Mouse (Mus musculus) MEL (cell line): ENCODE results near the gene Bach2. TPM values are rescaled to one million over a fixed set of nuclear protein-coding genes. Genes with fewer than 3 reads are reported as not detected.

Experiments
- DNase-seq: peaks from one replicate; pipeline ENCODE4 v3.0.0; 2011; ENCODE audit warnings: low read depth, low spot score
- H3K27ac ChIP-seq: 2 replicates; pipeline ENCODE4 v1.5.1; 2012; ENCODE audit warnings: low read depth, mild to moderate bottlenecking, control low read depth, low read length, moderate library complexity; ENCODE audit not compliant: control insufficient read depth
- H3K27me3 ChIP-seq, 2 experiments: fragments of 150-350 bp in 1 of 2; sonication (generic) in 1 of 2; 2 replicates each; pipeline ENCODE4 v1.6.1; 2012; ENCODE audit warnings: low read length in 2 of 2, mild to moderate bottlenecking in 2 of 2, improper control_type of control experiment in 1 of 2, moderate library complexity in 1 of 2; ENCODE audit not compliant: insufficient read depth in 2 of 2, control insufficient read depth in 1 of 2
- H3K36me3 ChIP-seq, 2 experiments: 2 replicates each; pipeline ENCODE4 v1.6.1; 2012 to 2014; ENCODE audit warnings: low read length in 2 of 2, improper control_type of control experiment in 1 of 2, inconsistent platforms in 1 of 2, mild to moderate bottlenecking in 1 of 2; ENCODE audit not compliant: insufficient read depth in 2 of 2, control insufficient read depth in 1 of 2
- H3K4me1 ChIP-seq, 2 experiments: fragments of 150-350 bp in 1 of 2; sonication (generic) in 1 of 2; 2 replicates each; pipeline ENCODE4 v1.6.1; 2012; ENCODE audit warnings: low read length in 2 of 2, improper control_type of control experiment in 1 of 2, mild to moderate bottlenecking in 1 of 2; ENCODE audit not compliant: insufficient read depth in 2 of 2, control insufficient read depth in 1 of 2
- H3K4me3 ChIP-seq, 2 experiments: fragments of 150-350 bp in 1 of 2; sonication (generic) in 1 of 2; 2 replicates each; pipeline ENCODE4 v1.5.1; 2012; ENCODE audit warnings: low read depth in 2 of 2, low read length in 2 of 2, mild to moderate bottlenecking in 2 of 2, moderate library complexity in 2 of 2, control low read depth in 1 of 2, improper control_type of control experiment in 1 of 2; ENCODE audit not compliant: control insufficient read depth in 1 of 2, insufficient read depth in 1 of 2
- H3K79me2 ChIP-seq: 2 replicates; pipeline ENCODE4 v1.6.1; 2012; ENCODE audit warnings: mild to moderate bottlenecking, low read length, moderate library complexity; ENCODE audit not compliant: control insufficient read depth, poor library complexity, insufficient read depth
- H3K9ac ChIP-seq: 2 replicates; pipeline ENCODE4 v1.6.1; 2012; ENCODE audit warnings: low read depth, mild to moderate bottlenecking, control low read depth, low read length, moderate library complexity; ENCODE audit not compliant: control insufficient read depth, poor library complexity, severe bottlenecking
- H3K9me3 ChIP-seq: fragments of 150-350 bp; sonication (generic); replicated peaks from 2 replicates; pipeline ENCODE4 v1.6.1; 2012; ENCODE audit warnings: mild to moderate bottlenecking, low read length, improper control_type of control experiment, moderate library complexity; ENCODE audit not compliant: insufficient read depth
- CHD2 ChIP-seq: IDR thresholded peaks from 2 replicates; pipeline ENCODE4 v1.6.1; 2011; ENCODE audit warnings: low read length, improper control_type of control experiment
- CTCF ChIP-seq, 3 experiments: IDR thresholded peaks in 2 of 3; conservative IDR thresholded peaks in 1 of 3; 2 replicates each; pipeline ENCODE4 v1.5.1; 2011 to 2012; ENCODE audit warnings: low read length in 3 of 3, low read depth in 2 of 3, mild to moderate bottlenecking in 2 of 3, improper control_type of control experiment in 1 of 3, inconsistent platforms in 1 of 3, mixed read lengths in 1 of 3, moderate library complexity in 1 of 3; ENCODE audit not compliant: control insufficient read depth in 1 of 3, insufficient read depth in 1 of 3, poor library complexity in 1 of 3, severe bottlenecking in 1 of 3
- E2F4 ChIP-seq: IDR thresholded peaks from 2 replicates; pipeline ENCODE4 v1.6.1; 2011; ENCODE audit warnings: low read depth, low read length, improper control_type of control experiment, borderline replicate concordance
- EP300 ChIP-seq, 2 experiments: IDR thresholded peaks; 2 replicates each; pipeline ENCODE4 v1.6.1; 2011; ENCODE audit warnings: improper control_type of control experiment in 2 of 2, low read length in 2 of 2, low read depth in 1 of 2, mild to moderate bottlenecking in 1 of 2
- ETS1 ChIP-seq: IDR thresholded peaks from 2 replicates; pipeline ENCODE4 v1.6.1; 2012; ENCODE audit warnings: low read depth, mild to moderate bottlenecking, inconsistent platforms, low read length, improper control_type of control experiment, moderate library complexity
- GABPA ChIP-seq: IDR thresholded peaks from 2 replicates; pipeline ENCODE4 v1.6.1; 2012; ENCODE audit warnings: low read depth, mild to moderate bottlenecking, inconsistent platforms, low read length, improper control_type of control experiment, moderate library complexity
- HCFC1 ChIP-seq: IDR thresholded peaks from 2 replicates; pipeline ENCODE4 v1.6.1; 2012; ENCODE audit warnings: low read depth, mild to moderate bottlenecking, inconsistent platforms, low read length, improper control_type of control experiment, moderate library complexity
- JUND ChIP-seq: IDR thresholded peaks from 2 replicates; pipeline ENCODE4 v1.6.1; 2011; ENCODE audit warnings: low read depth, mild to moderate bottlenecking, improper control_type of control experiment, low read length
- KAT2A ChIP-seq: conservative IDR thresholded peaks from 2 replicates; pipeline ENCODE4 v1.6.1; 2012; ENCODE audit warnings: low read depth, low read length, improper control_type of control experiment, inconsistent platforms
- MEF2A ChIP-seq: IDR thresholded peaks from 2 replicates; pipeline ENCODE4 v1.6.1; 2014; ENCODE audit warnings: low read depth, mild to moderate bottlenecking, inconsistent platforms, low read length, improper control_type of control experiment; ENCODE audit not compliant: poor library complexity, insufficient replicate concordance, severe bottlenecking; ENCODE audit errors: extremely low read depth
- MYC ChIP-seq: IDR thresholded peaks from 2 replicates; pipeline ENCODE4 v1.6.1; 2011; ENCODE audit warnings: low read depth, mild to moderate bottlenecking, low read length, improper control_type of control experiment, moderate library complexity
- NELFE ChIP-seq: IDR thresholded peaks from 2 replicates; pipeline ENCODE4 v1.6.1; 2011; ENCODE audit warnings: low read depth, low read length, improper control_type of control experiment
- SIN3A ChIP-seq: IDR thresholded peaks from 2 replicates; pipeline ENCODE4 v1.6.1; 2012; ENCODE audit warnings: low read length, improper control_type of control experiment, inconsistent platforms
- SMC3 ChIP-seq: IDR thresholded peaks from 2 replicates; pipeline ENCODE4 v1.6.1; 2011; ENCODE audit warnings: low read depth, low read length, improper control_type of control experiment
- TAL1 ChIP-seq: IDR thresholded peaks from 2 replicates; pipeline ENCODE4 v1.6.1; 2012; ENCODE audit warnings: mild to moderate bottlenecking, inconsistent platforms, low read length, moderate library complexity, mixed read lengths
- TBP ChIP-seq: IDR thresholded peaks from 2 replicates; pipeline ENCODE4 v1.8.0; 2011; ENCODE audit warnings: low read depth, low read length, improper control_type of control experiment
- USF1 ChIP-seq: IDR thresholded peaks from 2 replicates; pipeline ENCODE4 v1.6.1; 2014; ENCODE audit warnings: low read depth, mild to moderate bottlenecking, inconsistent platforms, low read length, improper control_type of control experiment, moderate library complexity
- USF2 ChIP-seq, 2 experiments: IDR thresholded peaks; 2 replicates each; pipeline ENCODE4 v1.6.1; 2011 to 2012; ENCODE audit warnings: improper control_type of control experiment in 2 of 2, low read length in 2 of 2, borderline replicate concordance in 1 of 2, inconsistent platforms in 1 of 2, low read depth in 1 of 2, mild to moderate bottlenecking in 1 of 2; ENCODE audit not compliant: insufficient read depth in 1 of 2
- polyA plus RNA-seq, 2 experiments: library from polyadenylated mRNA; stranded (reverse) in 1 of 2; unstranded in 1 of 2; fragments of >175 nt in 1 of 2; fragments of >200 nt in 1 of 2; gene quantifications; 2 replicates each; pipeline versions ENCODE4 v1.2.1 to v1.2.4; 2012; ENCODE audit warnings: low replicate concordance in 2 of 2, low read depth in 1 of 2; ENCODE audit not compliant: insufficient read length in 2 of 2, insufficient read depth in 1 of 2, missing spikeins in 1 of 2
- total RNA-seq: library from RNA; depleted of rRNA; stranded (reverse); fragments of 300-350 nt; gene quantifications from 2 replicates; pipeline ENCODE4 v1.2.3, GENCODE M21; 2012

The Bach2 gene
- total and polyA plus RNA-seq, 3 experiments: 0.04 TPM; not detected in 2

- H3K27me3 ChIP-seq: peaks cover 0 to 3% of the 10 kb centered on the region in 2 experiments; a peak in 1 of 4 replicates
- H3K4me1 ChIP-seq: peaks cover 2 to 6% of the 10 kb centered on the region in 2 experiments; a peak in 2 of 4 replicates
- no peaks in the 10 kb centered on the region for H3K79me2 ChIP-seq
- H3K27ac ChIP-seq: no peak overlapping the region
- peaks cover 0 to 3% of the 10 kb centered on the region in 2 experiments; a peak in 2 of 4 replicates for H3K36me3 ChIP-seq
- TF ChIP-seq SIN3A (no peak), SMC3 (no peak), KAT2A (no peak), CHD2 (no peak), E2F4 (no peak), NELFE (no peak), TAL1 (no peak), EP300 (IDR thresholded peaks at IDR 0.05; ENCODE audit: low read depth in 1 of 2, low read length in 2 of 2) (no peak), JUND (no peak), MYC (no peak), HCFC1 (no peak), TBP (no peak), GABPA (no peak), USF2 (IDR thresholded peaks at IDR 0.05; ENCODE audit: borderline replicate concordance in 1 of 2, insufficient read depth in 1 of 2, low read depth in 1 of 2, low read length in 2 of 2) (no peak), MEF2A (no peak)
- TF ChIP-seq, all 39 proteins: peak for 0
- Histone ChIP-seq H3K9ac (no peak overlapping the region), H3K4me3 (no peak overlapping the region), H3K9me3 (no peaks in the 10 kb centered on the region)
- no peak for DNase-seq
These were observed 102.2 kb downstream of the Bach2 start for GRCm38 (mm10) chr4:32340844-32341243.

DNA sequence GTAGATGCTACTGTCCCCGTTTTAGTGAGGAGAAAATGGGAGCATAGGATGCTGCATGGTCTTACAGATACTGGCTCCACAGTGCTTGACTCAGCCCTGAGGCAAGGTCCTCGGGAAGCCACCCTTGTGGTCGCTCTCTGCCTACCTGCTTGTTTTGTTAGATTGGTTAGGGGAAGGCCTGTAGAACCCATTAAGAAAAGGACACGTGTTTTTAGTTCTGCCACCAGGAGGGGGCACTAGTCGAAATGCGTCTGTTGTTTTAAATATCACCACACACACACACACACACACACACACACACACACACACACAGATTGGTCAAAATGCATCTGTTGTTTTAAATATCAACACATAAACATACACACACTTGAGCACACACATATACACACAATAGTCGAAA lies 103.7 kb downstream of the Bach2 start:
- H3K27me3 ChIP-seq: peaks cover 0 to 3% of the 10 kb centered on the region in 2 experiments; a peak in 2 of 4 replicates
- H3K9ac ChIP-seq: no peak overlapping the region
- no peak for TF ChIP-seq ETS1
- no peak for TF ChIP-seq USF1
- TF ChIP-seq GABPA: no peak
- TF ChIP-seq SMC3: 0 out of 2 replicates have a peak, but pooled peaks have one; percentile 32
- TF ChIP-seq KAT2A: no peak
- TF ChIP-seq CTCF (IDR thresholded peaks at IDR 0.05 in 2 of 3, conservative IDR thresholded peaks at IDR 0.05 in 1 of 3; ENCODE audit: control insufficient read depth in 1 of 3, insufficient read depth in 1 of 3, low read depth in 2 of 3, low read length in 3 of 3, poor library complexity in 1 of 3, severe bottlenecking in 1 of 3): peak; percentile 15 to 43 (median 17); a peak in 4 of 6 replicates
- TF ChIP-seq EP300 (IDR thresholded peaks at IDR 0.05; ENCODE audit: low read depth in 1 of 2, low read length in 2 of 2): no peak
- TF ChIP-seq MYC: no peak
- H3K36me3 ChIP-seq: no peaks in the 10 kb centered on the region; a peak in 1 of 4 replicates
- H3K4me1 ChIP-seq: peaks cover 0 to 6% of the 10 kb centered on the region in 2 experiments; a peak in 1 of 4 replicates
- peak; percentile 41 for DNase-seq
- no peak overlapping the region for H3K4me3 ChIP-seq
- no peaks in the 10 kb centered on the region for H3K79me2 ChIP-seq
- H3K9me3 ChIP-seq: no peaks in the 10 kb centered on the region
- H3K27ac ChIP-seq: no peak overlapping the region
